Comparison of ENCODE assay signal across 7 mouse cellular contexts in genomic region chr15:78876258-78876696, GRCm38 (mm10). TPM values are rescaled to one million over a fixed set of nuclear protein-coding genes. Genes with fewer than 3 reads are reported as not detected.
DNase-seq lines count a peak whose midpoint lies in the region; ATAC-seq lines count a peak whose summit lies in the region.

No protein-coding gene starts in this region.

- peak overlapping the region; percentile 87; the same call in 1 of the 2 replicates for H3K9ac ChIP-seq in embryonic facial prominence, embryonic 12.5 days
- peak overlapping the region; percentile 88 for H3K9ac ChIP-seq in midbrain, embryonic 11.5 days (ENCODE audit: low read length)

- H3K27me3 ChIP-seq in embryonic facial prominence, embryonic 12.5 days = no peaks in the 10 kb centered on the region
- no peaks in the 10 kb centered on the region for H3K27me3 ChIP-seq in limb, embryonic 10.5 days (ENCODE audit: low read depth, poor library complexity, severe bottlenecking)
- no peaks in the 10 kb centered on the region for H3K27me3 ChIP-seq in midbrain, embryonic 11.5 days (ENCODE audit: control insufficient read depth, insufficient read depth, low read length)

- peak; percentile 84 to 87 for DNase-seq in adrenal gland, postnatal 36 days
- peak; percentile 90 for DNase-seq in kidney, adult 18-20 months
- DNase-seq in limb, embryonic 10.5 days (ENCODE audit: low spot score) = peak; percentile 88
- peak; percentile 98 for DNase-seq in midbrain, embryonic 11.5 days (ENCODE audit: low spot score, missing footprints)
- DNase-seq in right cerebral cortex, postnatal 4 days = peak; percentile 80

- peak; percentile 42; the same call in 1 of the 2 replicates for ATAC-seq in embryonic facial prominence, embryonic 12.5 days (ENCODE audit: insufficient number of reproducible peaks, insufficient read depth, low FRiP score, low TSS enrichment)
- ATAC-seq in granulocyte monocyte progenitor cell, adult 5-6 weeks (replicated peaks; ENCODE audit: poor library complexity, severe bottlenecking) = peak; percentile 33
- ATAC-seq in midbrain, embryonic 11.5 days (ENCODE audit: low FRiP score) = no peak

- peaks cover 6% of the 10 kb centered on the region for H3K36me3 ChIP-seq in embryonic facial prominence, embryonic 12.5 days
- H3K36me3 ChIP-seq in limb, embryonic 10.5 days = peaks cover 20% of the 10 kb centered on the region
- H3K36me3 ChIP-seq in midbrain, embryonic 11.5 days (ENCODE audit: control insufficient read depth, insufficient read depth, low read length) = peaks cover 4% of the 10 kb centered on the region; the same call in 1 of the 2 replicates

- H3K4me1 ChIP-seq in embryonic facial prominence, embryonic 12.5 days = peaks cover 31% of the 10 kb centered on the region
- H3K4me1 ChIP-seq in limb, embryonic 10.5 days = peaks cover 34% of the 10 kb centered on the region
- H3K4me1 ChIP-seq in midbrain, embryonic 11.5 days (ENCODE audit: control insufficient read depth, insufficient read depth, low read length) = peaks cover 19% of the 10 kb centered on the region

- WGBS in embryonic facial prominence, embryonic 12.5 days = 5% methylated on average over 17 of the region's 17 CpGs
- 5% methylated on average over 17 of the region's 17 CpGs for WGBS in limb, embryonic 10.5 days
- WGBS in midbrain, embryonic 11.5 days = 4% methylated on average over 17 of the region's 17 CpGs

- H3K27ac ChIP-seq in embryonic facial prominence, embryonic 12.5 days = peak overlapping the region; percentile 99
- H3K27ac ChIP-seq in limb, embryonic 10.5 days = peak overlapping the region; percentile 97
- peak overlapping the region; percentile 98 for H3K27ac ChIP-seq in midbrain, embryonic 11.5 days (ENCODE audit: low read depth, low read length)

- peak overlapping the region; percentile 74 for H3K4me3 ChIP-seq in embryonic facial prominence, embryonic 12.5 days
- peak overlapping the region; percentile 83 for H3K4me3 ChIP-seq in limb, embryonic 10.5 days
- H3K4me3 ChIP-seq in midbrain, embryonic 11.5 days (ENCODE audit: low read depth, low read length) = peak overlapping the region; percentile 75

- no peaks in the 10 kb centered on the region for H3K9me3 ChIP-seq in embryonic facial prominence, embryonic 12.5 days
- no peaks in the 10 kb centered on the region for H3K9me3 ChIP-seq in limb, embryonic 10.5 days (replicated peaks)
- no peaks in the 10 kb centered on the region for H3K9me3 ChIP-seq in midbrain, embryonic 11.5 days (ENCODE audit: control insufficient read depth, low read length)

- H3K4me2 ChIP-seq in embryonic facial prominence, embryonic 12.5 days (replicated peaks) = peak overlapping the region; percentile 86
- peak overlapping the region; percentile 84 for H3K4me2 ChIP-seq in midbrain, embryonic 11.5 days

RNA-seq across cellular contexts. Expression of gene Gga1, which starts 0.7 kb away (rescaled TPM):
- total RNA-seq in adrenal gland, postnatal 36 days (2021) = 10 to 100 TPM; 56.0 to 57.3 TPM
- 50.0 and 51.1 TPM in 2 replicates for polyA plus RNA-seq in embryonic facial prominence, embryonic 12.5 days (2016; fragmentation: Nextera tagmentation; extraction: Ambion mirVana)
- total RNA-seq in granulocyte monocyte progenitor cell, adult 5-6 weeks (2014; fragmentation: Nextera tagmentation) = 46.3 and 48.6 TPM in 2 replicates
- 13.9 and 17.6 TPM in 2 replicates for total RNA-seq in granulocyte monocyte progenitor cell, adult 5-6 weeks (2017)
- 49.9 and 56.5 TPM in 2 replicates for polyA plus RNA-seq in limb, embryonic 10.5 days (2016; fragmentation: Nextera tagmentation; extraction: Ambion mirVana)
- 20.5 and 25.7 TPM in 2 replicates for polyA plus RNA-seq in midbrain, embryonic 11.5 days (2014; fragmentation: Nextera tagmentation; extraction: Ambion mirVana)

RNA-seq across cellular contexts. Expression of gene Lgals2, which starts 20.9 kb away (rescaled TPM):
- total RNA-seq in adrenal gland, postnatal 36 days (2021) = under 1 TPM; 0.53 to 0.56 TPM
- polyA plus RNA-seq in embryonic facial prominence, embryonic 12.5 days (2016; fragmentation: Nextera tagmentation; extraction: Ambion mirVana) = not detected in 2 replicates
- total RNA-seq in granulocyte monocyte progenitor cell, adult 5-6 weeks (2014; fragmentation: Nextera tagmentation) = not detected in 2 replicates
- total RNA-seq in granulocyte monocyte progenitor cell, adult 5-6 weeks (2017) = not detected in 2 replicates
- polyA plus RNA-seq in limb, embryonic 10.5 days (2016; fragmentation: Nextera tagmentation; extraction: Ambion mirVana) = not detected in 2 replicates
- polyA plus RNA-seq in midbrain, embryonic 11.5 days (2014; fragmentation: Nextera tagmentation; extraction: Ambion mirVana) = not detected in 2 replicates

RNA-seq across cellular contexts. Expression of gene Gm49510, which starts 23.2 kb away (rescaled TPM):
- not detected for total RNA-seq in adrenal gland, postnatal 36 days (2021)
- polyA plus RNA-seq in embryonic facial prominence, embryonic 12.5 days (2016; fragmentation: Nextera tagmentation; extraction: Ambion mirVana) = 0.29 and 1.4 TPM in 2 replicates
- not detected in 2 replicates for total RNA-seq in granulocyte monocyte progenitor cell, adult 5-6 weeks (2014; fragmentation: Nextera tagmentation)
- 1.1 TPM in 1 of 2 replicates, not detected in the other for total RNA-seq in granulocyte monocyte progenitor cell, adult 5-6 weeks (2017)
- 0.13 and 0.51 TPM in 2 replicates for polyA plus RNA-seq in limb, embryonic 10.5 days (2016; fragmentation: Nextera tagmentation; extraction: Ambion mirVana)
- 0.11 TPM in 1 of 2 replicates, not detected in the other for polyA plus RNA-seq in midbrain, embryonic 11.5 days (2014; fragmentation: Nextera tagmentation; extraction: Ambion mirVana)

RNA-seq across cellular contexts. Expression of gene Sh3bp1, which starts 23.3 kb away (rescaled TPM):
- total RNA-seq in adrenal gland, postnatal 36 days (2021) = 1 to 10 TPM; 7.2 to 8.5 TPM
- polyA plus RNA-seq in embryonic facial prominence, embryonic 12.5 days (2016; fragmentation: Nextera tagmentation; extraction: Ambion mirVana) = 39.4 and 42.2 TPM in 2 replicates
- total RNA-seq in granulocyte monocyte progenitor cell, adult 5-6 weeks (2014; fragmentation: Nextera tagmentation) = 58.0 and 70.8 TPM in 2 replicates
- 19.3 and 29.4 TPM in 2 replicates for total RNA-seq in granulocyte monocyte progenitor cell, adult 5-6 weeks (2017)
- 51.1 and 51.2 TPM in 2 replicates for polyA plus RNA-seq in limb, embryonic 10.5 days (2016; fragmentation: Nextera tagmentation; extraction: Ambion mirVana)
- polyA plus RNA-seq in midbrain, embryonic 11.5 days (2014; fragmentation: Nextera tagmentation; extraction: Ambion mirVana) = 9.1 and 10.3 TPM in 2 replicates

RNA-seq across cellular contexts. Expression of gene Cdc42ep1, which starts 33.9 kb away (rescaled TPM):
- 10 to 100 TPM; 36.8 to 52.6 TPM for total RNA-seq in adrenal gland, postnatal 36 days (2021)
- 25.6 and 25.7 TPM in 2 replicates for polyA plus RNA-seq in embryonic facial prominence, embryonic 12.5 days (2016; fragmentation: Nextera tagmentation; extraction: Ambion mirVana)
- not detected in 2 replicates for total RNA-seq in granulocyte monocyte progenitor cell, adult 5-6 weeks (2014; fragmentation: Nextera tagmentation)
- not detected in 2 replicates for total RNA-seq in granulocyte monocyte progenitor cell, adult 5-6 weeks (2017)
- 18.8 and 22.0 TPM in 2 replicates for polyA plus RNA-seq in limb, embryonic 10.5 days (2016; fragmentation: Nextera tagmentation; extraction: Ambion mirVana)
- 6.4 and 9.0 TPM in 2 replicates for polyA plus RNA-seq in midbrain, embryonic 11.5 days (2014; fragmentation: Nextera tagmentation; extraction: Ambion mirVana)
